Mouse (Mus musculus): ENCODE measurements at regions not wholly inside any gene's neighbourhood (a gene's known extent, or its start where the extent isn't known, plus 50 kb on each side); places are given as distances from the start of the nearest gene placed in this dataset.

DNA sequence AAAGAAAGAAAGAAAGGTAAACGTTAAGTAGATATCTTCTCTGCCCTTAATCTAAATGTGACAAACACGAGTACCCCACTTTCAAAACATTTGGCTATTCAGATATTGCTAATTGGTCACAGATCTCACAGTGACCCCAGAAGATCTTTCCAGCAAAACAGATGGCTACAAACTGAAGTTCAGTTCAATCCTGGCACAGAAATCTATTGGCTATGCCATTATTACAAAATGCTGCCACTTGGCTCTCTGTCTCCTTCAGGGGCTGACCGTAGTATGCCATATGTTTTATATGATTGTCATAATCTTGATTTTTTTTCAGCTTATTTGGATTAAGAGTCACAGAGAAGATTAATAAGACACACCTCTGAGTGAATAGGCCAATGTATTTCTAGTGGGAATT is 873.2 kb downstream of the Slc22a22 start:
- TF ChIP-seq POLR2A (IDR thresholded peaks at IDR 0.05; ENCODE audit: borderline replicate concordance, extremely low read depth, insufficient read depth, insufficient read length, poor library complexity, severe bottlenecking): no peak
- TF ChIP-seq CTCF (IDR thresholded peaks at IDR 0.05; ENCODE audit: borderline replicate concordance, extremely low read depth, insufficient read depth, insufficient read length): no peak
- DNase-seq (ENCODE audit: low read depth): no peak

DNA sequence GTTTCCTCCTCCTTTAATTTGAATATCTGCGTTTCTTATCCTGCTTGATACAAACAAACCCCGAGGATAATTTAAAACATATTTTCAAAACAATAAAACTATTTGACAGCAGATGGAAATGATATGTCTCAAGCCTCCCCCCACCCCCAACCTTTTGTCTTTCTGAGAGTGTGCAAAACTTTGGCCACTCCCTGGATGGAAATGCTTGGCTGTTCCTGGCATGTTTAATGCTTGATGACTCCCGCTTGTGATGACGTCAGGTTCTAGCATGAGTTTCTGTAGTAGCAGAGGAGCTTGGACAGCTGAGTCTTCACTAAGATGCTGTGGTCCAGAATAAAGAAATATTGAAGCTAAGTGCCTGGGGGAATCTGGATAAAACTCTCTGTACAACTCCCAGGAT is 884.8 kb downstream of the Slc22a22 start:
- no peak for TF ChIP-seq CTCF (IDR thresholded peaks at IDR 0.05; ENCODE audit: borderline replicate concordance, extremely low read depth, insufficient read depth, insufficient read length)
- no peak for TF ChIP-seq POLR2A (IDR thresholded peaks at IDR 0.05; ENCODE audit: borderline replicate concordance, extremely low read depth, insufficient read depth, insufficient read length, poor library complexity, severe bottlenecking)
- DNase-seq (ENCODE audit: low read depth): no peak

DNA sequence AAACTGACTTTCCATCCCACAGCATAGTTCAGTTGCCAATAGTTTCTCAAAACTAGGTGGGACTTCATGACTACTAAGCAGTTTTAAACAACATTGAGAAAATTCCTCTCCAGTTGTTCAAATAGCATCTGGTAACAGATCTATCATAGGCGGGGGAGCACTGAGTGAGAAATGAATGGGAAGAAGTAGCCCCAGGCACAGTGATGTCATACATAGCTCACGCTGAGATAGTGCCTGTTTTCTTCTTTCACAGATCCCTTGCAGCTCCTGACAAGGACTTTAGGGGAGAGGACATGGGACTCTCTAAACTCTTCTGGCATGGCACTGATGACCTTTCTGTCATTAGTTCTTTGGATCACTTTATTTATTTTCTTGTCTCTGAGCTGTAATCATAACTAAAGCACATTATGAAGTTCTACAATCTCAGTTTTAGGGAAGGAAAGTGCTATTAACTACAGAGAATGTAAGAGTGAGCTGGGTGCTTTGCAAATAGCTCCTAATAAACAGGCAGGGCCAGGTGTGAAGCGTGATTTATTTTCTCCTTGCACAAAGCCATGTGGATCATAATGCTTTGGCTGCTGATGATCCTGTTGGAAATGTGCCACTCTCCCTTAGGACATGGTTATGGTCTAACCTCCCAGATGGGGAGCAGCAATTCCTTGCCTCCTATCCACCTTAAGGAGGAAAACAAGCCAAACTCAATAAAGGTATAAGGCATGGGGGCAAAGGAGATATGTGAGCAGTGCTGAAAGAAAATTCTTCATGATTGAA is 896.5 kb downstream of the Slc22a22 start:
- no peak for DNase-seq (ENCODE audit: low read depth)
- TF ChIP-seq POLR2A (IDR thresholded peaks at IDR 0.05; ENCODE audit: borderline replicate concordance, extremely low read depth, insufficient read depth, insufficient read length, poor library complexity, severe bottlenecking): no peak
- TF ChIP-seq CTCF (IDR thresholded peaks at IDR 0.05; ENCODE audit: borderline replicate concordance, extremely low read depth, insufficient read depth, insufficient read length): no peak

DNA sequence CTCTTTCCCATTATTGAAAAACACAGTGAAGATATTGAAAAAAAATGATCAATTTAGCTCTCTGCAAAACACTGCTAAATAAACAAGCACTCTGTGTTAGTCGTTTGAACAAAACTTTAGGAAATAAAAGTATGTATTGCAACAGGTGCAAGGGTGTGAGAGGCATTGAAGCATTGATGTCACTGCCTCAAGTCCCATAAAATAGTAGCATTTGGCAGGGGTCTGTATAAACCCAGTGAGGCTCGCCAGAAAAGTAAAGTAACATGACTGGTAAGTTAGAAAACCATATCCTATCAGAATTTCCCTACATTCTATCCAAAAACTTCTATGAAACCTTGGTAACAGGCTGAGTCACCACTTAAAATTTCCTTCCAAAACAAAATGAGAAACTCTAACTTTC is 914.2 kb downstream of the Slc22a22 start:
- no peak for DNase-seq (ENCODE audit: low read depth)
- no peak for TF ChIP-seq POLR2A (IDR thresholded peaks at IDR 0.05; ENCODE audit: borderline replicate concordance, extremely low read depth, insufficient read depth, insufficient read length, poor library complexity, severe bottlenecking)
- TF ChIP-seq CTCF (IDR thresholded peaks at IDR 0.05; ENCODE audit: borderline replicate concordance, extremely low read depth, insufficient read depth, insufficient read length): no peak

DNA sequence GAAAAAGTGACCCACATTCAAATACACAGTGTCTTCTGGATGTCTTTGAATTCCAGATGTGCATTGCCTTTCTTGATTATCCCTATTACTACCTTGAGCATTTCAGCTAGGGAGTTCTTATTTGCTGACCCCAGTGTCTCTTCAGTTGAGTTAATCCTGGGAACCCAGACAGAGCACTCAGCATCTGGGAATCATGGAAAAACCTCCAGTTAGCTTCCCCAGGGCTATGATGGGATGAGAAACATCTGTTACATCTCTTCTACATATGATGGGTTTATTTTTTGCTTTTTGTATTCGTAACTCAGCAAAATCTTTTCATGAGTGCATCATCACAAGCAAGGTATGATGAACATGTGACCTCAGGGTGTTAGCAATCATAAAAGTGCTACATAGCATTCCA is 914.6 kb downstream of the Slc22a22 start:
- no peak for DNase-seq (ENCODE audit: low read depth)
- TF ChIP-seq POLR2A (IDR thresholded peaks at IDR 0.05; ENCODE audit: borderline replicate concordance, extremely low read depth, insufficient read depth, insufficient read length, poor library complexity, severe bottlenecking) (no peak), CTCF (IDR thresholded peaks at IDR 0.05; ENCODE audit: borderline replicate concordance, extremely low read depth, insufficient read depth, insufficient read length) (no peak)

DNA sequence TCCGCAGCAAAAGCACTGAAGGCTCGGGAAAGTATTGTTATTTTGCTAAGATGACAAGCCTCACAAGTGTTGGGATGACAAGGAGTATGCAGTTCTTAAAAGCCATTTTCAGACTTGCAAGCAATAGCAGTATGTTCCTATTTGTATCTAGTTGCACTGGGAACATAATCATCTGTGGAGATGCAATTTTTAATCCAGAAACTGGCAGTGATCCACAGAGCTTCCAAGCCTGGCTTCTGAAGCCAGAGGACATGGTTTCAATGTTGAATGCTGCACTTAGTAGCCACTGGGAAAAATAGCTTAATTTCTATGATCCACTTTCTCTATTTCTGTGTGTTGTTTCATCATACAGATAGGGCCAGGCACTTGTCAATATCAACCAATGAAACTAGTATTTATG is 915.3 kb downstream of the Slc22a22 start:
- DNase-seq (ENCODE audit: low read depth): no peak
- TF ChIP-seq CTCF (IDR thresholded peaks at IDR 0.05; ENCODE audit: borderline replicate concordance, extremely low read depth, insufficient read depth, insufficient read length): no peak
- no peak for TF ChIP-seq POLR2A (IDR thresholded peaks at IDR 0.05; ENCODE audit: borderline replicate concordance, extremely low read depth, insufficient read depth, insufficient read length, poor library complexity, severe bottlenecking)

DNA sequence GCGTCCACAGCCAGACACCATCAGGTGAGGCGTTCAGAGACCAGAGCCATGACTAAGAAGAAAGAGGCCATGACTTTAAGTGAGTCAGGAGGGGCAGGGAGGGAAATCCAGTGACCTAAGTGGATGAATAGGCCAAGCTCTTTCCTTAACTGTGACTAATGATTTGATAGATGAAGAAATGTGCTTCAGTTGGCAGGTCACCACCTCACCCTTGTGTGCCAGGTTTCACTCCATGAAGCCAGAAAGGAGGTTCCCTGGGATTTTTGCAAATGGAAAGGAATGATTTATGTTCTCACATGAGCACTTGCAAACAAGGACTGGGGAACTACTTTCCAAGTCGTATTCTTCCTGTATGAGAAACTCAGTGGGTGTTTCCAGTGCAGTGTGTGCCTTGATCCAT is 923.0 kb downstream of the Slc22a22 start:
- TF ChIP-seq POLR2A (IDR thresholded peaks at IDR 0.05; ENCODE audit: borderline replicate concordance, extremely low read depth, insufficient read depth, insufficient read length, poor library complexity, severe bottlenecking) (no peak), CTCF (IDR thresholded peaks at IDR 0.05; ENCODE audit: borderline replicate concordance, extremely low read depth, insufficient read depth, insufficient read length) (no peak)
- DNase-seq (ENCODE audit: low read depth): no peak

DNA sequence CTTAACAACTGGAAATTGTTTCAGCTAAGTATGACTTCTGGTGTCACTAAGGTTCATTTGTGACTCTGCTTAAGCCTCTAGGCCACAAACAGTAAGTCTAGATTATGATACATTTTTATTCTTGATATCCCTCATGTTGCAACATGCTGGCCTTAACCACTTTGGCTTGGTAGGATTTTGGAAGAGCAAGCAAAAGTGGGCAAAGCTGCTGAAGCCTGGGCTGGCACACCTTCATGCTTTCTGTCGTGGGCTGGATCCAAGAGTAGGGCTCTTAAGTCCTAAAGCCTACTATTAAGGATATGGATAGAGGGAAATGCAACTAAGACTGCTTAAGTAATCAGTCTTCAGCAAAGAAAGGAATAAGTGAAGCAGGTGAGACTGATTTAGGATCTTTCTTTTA is 923.6 kb downstream of the Slc22a22 start:
- TF ChIP-seq CTCF (IDR thresholded peaks at IDR 0.05; ENCODE audit: borderline replicate concordance, extremely low read depth, insufficient read depth, insufficient read length) (no peak), POLR2A (IDR thresholded peaks at IDR 0.05; ENCODE audit: borderline replicate concordance, extremely low read depth, insufficient read depth, insufficient read length, poor library complexity, severe bottlenecking) (no peak)
- DNase-seq (ENCODE audit: low read depth): no peak

DNA sequence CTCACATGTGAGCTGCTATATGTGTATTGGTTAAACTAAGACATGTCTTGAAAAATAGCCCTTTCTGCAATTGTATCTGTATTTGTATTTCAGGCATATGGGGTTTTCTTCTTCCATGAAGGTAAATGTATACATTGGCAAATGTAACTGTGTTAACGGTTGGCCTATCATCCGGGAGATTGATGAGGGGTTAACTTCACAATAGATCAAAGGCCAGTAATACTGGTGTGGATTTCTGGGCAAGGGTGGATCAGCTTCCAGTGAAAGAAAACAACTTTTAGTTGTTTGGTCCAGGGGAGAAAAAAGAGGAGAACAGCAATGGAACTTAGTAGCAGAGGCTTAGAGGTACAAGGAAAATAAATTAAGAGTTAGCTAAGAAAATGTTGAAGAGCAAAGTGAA is 945.9 kb downstream of the Slc22a22 start:
- TF ChIP-seq CTCF (IDR thresholded peaks at IDR 0.05; ENCODE audit: borderline replicate concordance, extremely low read depth, insufficient read depth, insufficient read length) (no peak), POLR2A (IDR thresholded peaks at IDR 0.05; ENCODE audit: borderline replicate concordance, extremely low read depth, insufficient read depth, insufficient read length, poor library complexity, severe bottlenecking) (no peak)
- no peak for DNase-seq (ENCODE audit: low read depth)

DNA sequence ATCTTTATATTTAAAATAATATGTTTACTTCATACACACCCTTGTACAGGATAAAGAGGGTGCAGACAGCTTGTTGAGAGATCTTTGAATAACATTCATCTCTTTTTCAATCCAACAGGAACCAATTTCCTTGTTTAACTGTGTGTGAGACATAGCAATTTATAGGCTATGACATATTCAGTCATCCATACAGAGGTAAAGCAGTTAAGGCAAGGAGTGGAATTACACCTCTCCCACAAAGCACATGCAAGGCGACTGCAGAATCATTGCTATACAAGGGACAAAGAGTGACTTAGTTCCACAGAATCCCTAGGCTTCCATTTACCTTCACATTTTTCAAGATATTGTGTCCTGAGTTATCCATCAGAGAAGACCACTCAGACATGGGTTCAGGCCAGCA is 959.0 kb downstream of the Slc22a22 start:
- DNase-seq (ENCODE audit: low read depth): no peak
- TF ChIP-seq CTCF (IDR thresholded peaks at IDR 0.05; ENCODE audit: borderline replicate concordance, extremely low read depth, insufficient read depth, insufficient read length) (no peak), POLR2A (IDR thresholded peaks at IDR 0.05; ENCODE audit: borderline replicate concordance, extremely low read depth, insufficient read depth, insufficient read length, poor library complexity, severe bottlenecking) (no peak)

DNA sequence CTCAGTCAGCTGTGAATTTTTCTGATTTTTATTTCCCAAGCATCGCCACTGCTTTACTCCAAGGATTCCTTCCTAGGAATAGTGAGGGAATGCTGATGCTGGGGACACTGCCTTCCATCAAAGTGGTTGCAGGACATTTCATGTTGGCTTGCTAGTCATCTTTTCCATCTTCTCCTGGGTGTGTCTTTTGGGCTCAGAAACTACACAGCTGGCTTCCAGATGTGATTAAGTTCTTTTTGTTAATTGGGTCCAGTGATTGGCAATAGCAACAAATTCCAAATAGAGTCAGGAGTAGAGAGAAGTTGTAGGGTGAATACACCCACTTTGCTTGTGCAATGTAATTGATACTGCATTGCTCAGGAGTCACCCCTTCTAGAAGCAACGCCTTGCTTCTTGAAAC is 961.3 kb downstream of the Slc22a22 start:
- DNase-seq (ENCODE audit: low read depth): no peak
- TF ChIP-seq CTCF (IDR thresholded peaks at IDR 0.05; ENCODE audit: borderline replicate concordance, extremely low read depth, insufficient read depth, insufficient read length): no peak
- no peak for TF ChIP-seq POLR2A (IDR thresholded peaks at IDR 0.05; ENCODE audit: borderline replicate concordance, extremely low read depth, insufficient read depth, insufficient read length, poor library complexity, severe bottlenecking)

DNA sequence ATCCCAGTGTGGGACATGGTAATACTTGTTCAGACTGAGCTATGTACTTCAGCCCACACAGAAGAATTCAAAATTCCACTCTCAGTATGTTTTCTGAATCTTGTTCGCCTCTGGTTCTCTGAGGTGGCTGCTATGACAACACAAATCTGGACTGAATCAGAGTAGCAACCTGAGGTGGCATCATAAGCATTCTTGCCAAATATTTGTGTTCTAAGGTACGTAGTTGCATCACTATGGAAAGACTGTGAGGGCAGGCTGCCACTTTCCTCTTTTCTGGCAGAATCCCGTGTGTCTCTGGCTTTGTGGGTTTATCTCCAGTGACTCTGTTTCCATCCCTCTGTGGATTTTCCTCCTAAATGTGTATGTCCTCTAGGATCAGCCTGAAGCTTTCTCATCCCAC is 978.7 kb downstream of the Slc22a22 start:
- no peak for DNase-seq (ENCODE audit: low read depth)
- TF ChIP-seq POLR2A (IDR thresholded peaks at IDR 0.05; ENCODE audit: borderline replicate concordance, extremely low read depth, insufficient read depth, insufficient read length, poor library complexity, severe bottlenecking) (no peak), CTCF (IDR thresholded peaks at IDR 0.05; ENCODE audit: borderline replicate concordance, extremely low read depth, insufficient read depth, insufficient read length) (no peak)
